Mouse (Mus musculus) B cell, adult (primary cell): ENCODE results near the gene Flcn. TPM values are rescaled to one million over a fixed set of nuclear protein-coding genes. Genes with fewer than 3 reads are reported as not detected.

Source experiments
- total RNA-seq: library from RNA; stranded (reverse); gene quantifications from 4 replicates; pipeline ENCODE4 v1.2.4, GENCODE M21; 2023; ENCODE audit not compliant: inconsistent age

Gene Flcn
- 112 to 130 TPM (median 124 TPM) in 4 replicates for total RNA-seq

GRCm38 (mm10) chr11:59809670-59810474 lies at the start of gene Flcn:
Flcn (minus strand) TSS chr11:59810016.

GRCm38 (mm10) chr11:59839459-59840126 lies 29.8 kb upstream of the Flcn start, which contains the start of gene Cops3:
Cops3 (minus strand) TSS chr11:59839838.

GRCm38 (mm10) chr11:59839008-59839458 lies 29.2 kb upstream of the Flcn start, which contains the start of gene Nt5m:
Nt5m (plus strand) TSS chr11:59839447.

GRCm38 (mm10) chr11:59787199-59787781 lies 22.5 kb downstream of the Flcn start, which contains the start of gene Pld6:
Pld6 (minus strand) TSS chr11:59787645.

Other genes with a start within 250 kb of the Flcn start
- not detected in 4 replicates for gene Olfr222, start 233.8 kb downstream of the Flcn start, total RNA-seq
- not detected in 4 replicates for gene Olfr223, start 216.7 kb downstream of the Flcn start, total RNA-seq
- gene Mprip, start 148.7 kb downstream of the Flcn start, total RNA-seq: 90.3 to 96.9 TPM (median 93.5 TPM) in 4 replicates
- gene Pld6, start 22.4 kb downstream of the Flcn start, total RNA-seq: 0.30 to 0.70 TPM (median 0.48 TPM) in 4 replicates
- gene Nt5m, start 29.4 kb upstream of the Flcn start, total RNA-seq: 10.5 to 12.7 TPM (median 12.0 TPM) in 4 replicates
- gene Cops3, start 29.8 kb upstream of the Flcn start, total RNA-seq: 87.8 to 99.2 TPM (median 91.3 TPM) in 4 replicates
- 8.8 to 10.5 TPM (median 9.3 TPM) in 4 replicates for gene Med9, start 138.2 kb upstream of the Flcn start, total RNA-seq
- 9.6 to 12.4 TPM (median 11.2 TPM) in 4 replicates for gene Rasd1, start 154.9 kb upstream of the Flcn start, total RNA-seq
- gene Pemt, start 236.5 kb upstream of the Flcn start, total RNA-seq: 0.74 to 3.9 TPM in 2 of 4 replicates, not detected in the others